Mouse (Mus musculus) Muller cell, postnatal 12 days (primary cell): ENCODE results near the gene Rcn1.

Experiments
- DNase-seq: peaks from one replicate; pipeline ENCODE4 v3.0.0-alpha.2; 2015; ENCODE audit errors: inconsistent ontology term

Rcn1 gene

GRCm38 (mm10) chr2:105337171-105337875 is 61.8 kb downstream of the Rcn1 start:
- no peak for DNase-seq

- DNase-seq = no peak
Measured at GRCm38 (mm10) chr2:105336314-105337027, 62.6 kb downstream of the Rcn1 start.
